Mouse (Mus musculus) right cerebral cortex, postnatal 14 days (tissue): Measurements from ENCODE around the gene Hist2h2ab.
"Not testable (repeated sequence)": the region's sequence is repeated elsewhere in the genome, so short reads cannot be mapped to it uniquely, and the experiment has no call there.

ENCODE experiments used
- DNase-seq: peaks from one replicate; pipeline ENCODE4 v3.0.0; 2022

Hist2h2ab gene

DNA sequence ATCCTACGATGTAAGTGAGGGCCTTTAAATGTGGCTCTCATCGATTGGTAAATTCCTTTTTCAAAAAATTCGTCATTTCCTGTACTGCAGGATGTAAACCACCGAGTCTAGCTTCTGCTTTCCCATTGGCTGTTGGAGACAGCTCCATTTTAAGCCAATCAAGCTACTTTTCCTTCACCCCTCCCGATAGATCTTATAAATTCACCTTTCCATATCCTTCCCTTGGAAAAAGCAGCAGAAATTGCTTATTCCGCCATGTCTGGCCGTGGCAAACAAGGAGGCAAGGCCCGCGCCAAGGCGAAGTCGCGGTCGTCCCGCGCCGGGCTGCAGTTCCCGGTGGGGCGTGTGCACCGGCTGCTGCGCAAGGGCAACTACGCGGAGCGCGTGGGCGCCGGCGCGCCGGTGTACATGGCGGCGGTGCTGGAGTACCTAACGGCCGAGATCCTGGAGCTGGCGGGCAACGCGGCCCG, at the start of gene Hist2h2ab, which contains the start of gene Bola1:
TSS of gene Hist2h2ab (plus strand) at position 205 of the 470 bp plus-strand sequence.
TSS of gene Bola1 (minus strand) at position 49 of the 470 bp plus-strand sequence.
- DNase-seq = peak; percentile 66

- no peak for DNase-seq
Measured at GRCm38 (mm10) chr3:96170276-96170675, 49.4 kb upstream of the Hist2h2ab start.

GRCm38 (mm10) chr3:96170976-96171545, 48.6 kb upstream of the Hist2h2ab start:
- DNase-seq = no peak

DNA sequence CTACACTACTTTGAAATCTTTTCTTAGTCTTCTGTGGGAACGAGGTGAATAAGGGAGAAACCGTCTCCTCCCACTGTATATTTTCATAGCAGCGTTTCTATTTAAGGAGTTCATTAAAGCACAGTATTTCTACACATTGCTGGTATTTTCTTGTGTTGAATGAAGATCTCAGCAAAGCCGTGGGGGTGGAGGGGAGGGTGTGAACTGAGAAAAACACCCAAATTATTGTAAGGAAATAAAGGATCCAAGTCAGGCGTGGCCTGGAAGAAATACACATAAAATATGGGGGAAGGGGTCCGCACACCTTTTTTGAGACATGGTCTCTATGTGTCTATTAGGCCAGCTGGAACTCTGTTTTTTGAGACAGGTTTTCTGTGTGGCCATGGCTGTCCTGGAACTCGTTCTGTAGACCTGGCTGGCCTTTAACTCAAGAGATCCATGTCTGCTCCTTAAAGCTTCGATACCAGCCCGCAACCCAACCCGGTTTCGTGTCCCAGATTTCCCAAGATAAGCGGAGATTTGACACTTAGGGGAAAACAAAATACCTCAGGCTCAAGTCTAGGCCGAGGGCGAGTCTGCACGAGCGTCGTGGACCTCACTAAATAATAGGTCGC, 48.0 kb upstream of the Hist2h2ab start:
- DNase-seq = no peak

DNA sequence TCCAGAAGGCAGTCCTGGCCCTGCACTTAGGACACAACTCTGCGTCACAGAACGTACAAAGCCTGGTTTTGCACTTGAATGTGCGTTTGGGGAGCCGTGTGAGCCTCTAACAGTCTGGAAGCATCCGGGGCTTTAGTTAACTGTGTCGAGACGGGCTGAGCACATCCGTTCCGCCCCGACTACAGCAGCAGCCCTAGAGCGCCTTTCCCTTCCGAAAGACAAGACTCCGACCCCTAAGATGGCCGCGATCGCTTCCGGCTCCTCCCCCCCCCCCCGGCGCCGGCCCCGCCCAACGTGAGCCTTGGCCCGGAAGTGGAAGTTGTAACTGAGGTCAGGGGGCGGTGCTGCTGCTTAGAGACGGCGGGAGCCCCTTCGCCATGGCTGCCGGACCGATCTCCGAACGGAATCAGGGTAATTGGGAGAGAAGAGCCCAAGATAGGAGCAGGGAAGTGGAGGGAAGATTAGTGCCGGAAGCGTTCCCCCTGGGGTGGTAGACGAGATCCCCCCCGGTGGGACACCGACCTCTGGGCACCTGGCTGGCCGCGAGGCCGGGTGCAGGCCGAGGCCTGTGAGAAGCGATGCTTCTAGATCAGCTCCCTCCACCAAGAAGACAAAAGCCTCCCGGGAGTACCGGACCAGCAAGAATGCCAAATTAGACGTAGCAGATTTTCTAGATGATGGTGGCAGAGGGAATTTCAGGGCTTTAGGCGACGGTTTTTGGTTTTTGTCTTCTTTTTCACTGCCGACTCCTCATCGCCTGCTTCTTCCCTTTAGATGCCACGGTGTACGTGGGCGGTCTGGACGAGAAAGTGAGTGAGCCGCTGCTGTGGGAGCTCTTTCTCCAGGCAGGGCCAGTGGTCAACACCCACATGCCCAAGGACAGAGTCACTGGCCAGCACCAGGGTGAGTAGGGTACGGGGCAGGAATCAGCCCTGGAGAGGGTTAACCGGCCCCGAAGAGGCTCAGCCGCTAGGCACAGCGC, 47.2 kb upstream of the Hist2h2ab start, which contains the start of gene Sf3b4:
TSS of gene Sf3b4 (plus strand) at position 136 of the 982 bp plus-strand sequence.
- peak; percentile 80 for DNase-seq

- no peak for DNase-seq
Measured at GRCm38 (mm10) chr3:96173185-96173584, 46.5 kb upstream of the Hist2h2ab start.

DNA sequence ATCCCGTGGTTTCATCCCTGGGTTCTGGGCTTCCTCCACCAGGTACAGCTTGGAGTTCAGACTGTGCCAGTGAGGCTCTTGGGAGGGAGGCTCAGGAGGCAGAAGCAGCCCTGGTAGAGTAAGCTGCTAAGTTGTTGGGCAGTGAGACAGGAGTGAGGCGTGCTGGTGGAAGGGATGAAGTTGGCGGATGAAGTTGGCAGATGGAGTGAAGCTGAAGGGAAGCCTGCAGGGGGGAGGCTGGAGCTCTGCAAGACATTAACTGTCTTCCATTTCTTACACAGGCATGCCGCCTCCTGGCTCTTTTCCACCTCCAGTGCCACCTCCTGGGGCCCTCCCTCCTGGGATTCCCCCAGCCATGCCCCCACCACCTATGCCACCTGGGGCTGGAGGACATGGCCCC, 45.6 kb upstream of the Hist2h2ab start:
- not testable (repeated sequence) for DNase-seq

- DNase-seq = no peak
Measured at GRCm38 (mm10) chr3:96175251-96175650, 44.4 kb upstream of the Hist2h2ab start.

DNA sequence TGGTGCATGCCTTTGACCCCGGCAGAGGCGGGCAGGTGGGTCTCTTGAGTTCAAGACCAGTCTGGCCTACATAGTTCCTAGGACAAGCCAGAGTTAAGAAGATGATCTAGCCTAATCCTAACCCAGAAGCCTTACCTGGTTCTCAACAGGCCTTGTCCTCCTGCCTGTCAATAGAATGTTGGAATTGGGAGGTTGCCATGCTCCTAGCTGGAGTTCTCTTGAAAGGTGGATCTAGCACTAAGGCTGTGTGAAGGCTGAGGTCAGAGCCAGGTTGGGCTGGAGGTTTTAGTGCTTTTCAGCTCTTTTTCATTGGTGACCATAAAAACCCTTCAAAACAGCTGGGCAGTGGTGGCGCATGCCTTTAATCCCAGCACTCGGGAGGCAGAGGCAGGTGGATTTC, 41.2 kb upstream of the Hist2h2ab start:
- DNase-seq = no peak

- DNase-seq = no peak
Measured at GRCm38 (mm10) chr3:96178902-96179301, 40.8 kb upstream of the Hist2h2ab start.

DNA sequence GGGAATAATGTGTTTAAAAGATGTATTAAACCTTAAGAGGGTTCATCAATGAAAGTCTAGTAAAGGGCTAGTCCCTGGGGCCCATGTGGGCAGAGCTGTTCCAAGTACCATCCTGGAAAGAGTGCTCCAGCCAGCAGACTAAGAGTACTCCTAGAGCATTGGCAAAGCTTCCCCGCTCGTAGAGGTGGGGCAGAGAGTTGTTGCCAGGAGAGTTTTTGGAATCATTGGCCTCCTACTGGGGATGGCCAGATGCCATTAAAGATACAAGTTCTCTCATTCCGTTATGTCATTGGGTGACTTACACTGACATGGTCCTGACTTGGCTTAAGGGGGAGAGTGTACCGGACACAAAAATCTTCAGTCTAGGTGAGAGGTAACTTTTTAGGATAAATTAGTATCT, 40.1 kb upstream of the Hist2h2ab start:
- DNase-seq = no peak

DNA sequence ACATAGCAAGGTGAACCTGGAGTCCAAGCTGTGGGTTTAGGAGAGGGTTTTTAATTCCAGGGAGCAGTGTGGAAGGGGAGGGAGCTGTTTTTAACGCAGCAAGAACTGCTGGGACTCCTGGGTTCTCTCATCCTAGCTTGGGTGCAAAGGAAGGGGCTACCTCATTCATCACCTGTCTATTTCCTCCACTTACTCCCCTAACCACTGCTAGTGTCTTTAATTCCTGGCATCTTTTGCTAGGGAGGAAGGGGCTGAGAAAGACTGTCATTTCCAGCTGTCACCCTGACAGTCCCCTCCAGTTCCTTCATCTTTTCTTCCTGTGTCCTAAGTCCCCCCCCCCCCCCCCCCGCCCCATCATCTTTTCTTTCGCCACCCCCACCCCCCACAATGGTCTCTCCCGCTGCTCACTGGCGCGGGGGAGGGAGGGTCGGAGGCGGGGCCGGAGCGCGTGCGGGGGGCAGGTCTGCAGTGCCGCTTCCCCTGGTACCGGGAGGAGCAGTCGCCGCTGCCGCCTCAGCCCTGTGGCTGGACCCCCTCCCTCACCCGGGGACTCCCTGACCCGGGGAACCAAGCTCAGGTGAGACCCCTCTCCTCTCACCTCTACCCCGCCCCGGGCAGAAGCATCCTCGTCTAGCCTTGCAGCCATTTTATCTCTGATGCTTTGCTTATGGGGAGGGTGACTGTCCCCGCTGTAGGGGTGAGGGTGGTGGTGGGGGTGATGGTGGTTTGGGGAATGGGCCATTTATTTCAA, 38.8 kb upstream of the Hist2h2ab start, which contains the start of gene Sv2a:
TSS of gene Sv2a (plus strand) at position 425 of the 751 bp plus-strand sequence.
- peak; percentile 82 for DNase-seq

GRCm38 (mm10) chr3:96181510-96182381, 37.9 kb upstream of the Hist2h2ab start:
- peak; percentile 48 for DNase-seq

- no peak for DNase-seq
Measured at GRCm38 (mm10) chr3:96182382-96182776, 37.3 kb upstream of the Hist2h2ab start.

- no peak for DNase-seq
Measured at GRCm38 (mm10) chr3:96192977-96193376, 26.7 kb upstream of the Hist2h2ab start.

DNA sequence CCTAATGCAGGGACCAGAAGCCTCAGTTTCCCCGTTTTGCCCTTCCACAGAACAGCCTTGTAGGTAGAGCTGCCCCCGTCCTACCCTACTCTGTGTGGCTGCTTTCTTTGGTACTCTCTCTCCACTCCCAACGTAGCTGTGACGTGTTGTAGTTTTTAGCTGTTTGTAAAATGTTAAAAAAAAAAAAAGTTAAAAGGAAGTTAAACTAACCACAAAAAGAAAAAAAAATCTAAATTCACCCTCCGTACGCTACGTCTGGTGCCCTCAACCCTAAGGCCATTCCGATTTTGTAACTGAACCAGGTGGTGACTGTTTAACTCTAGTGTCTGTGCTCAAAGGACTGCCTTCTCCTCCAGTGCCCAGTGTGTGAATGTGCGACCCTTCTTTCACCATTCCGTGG, 24.7 kb upstream of the Hist2h2ab start:
- no peak for DNase-seq

GRCm38 (mm10) chr3:96195616-96196313, 23.9 kb upstream of the Hist2h2ab start:
- no peak for DNase-seq

DNA sequence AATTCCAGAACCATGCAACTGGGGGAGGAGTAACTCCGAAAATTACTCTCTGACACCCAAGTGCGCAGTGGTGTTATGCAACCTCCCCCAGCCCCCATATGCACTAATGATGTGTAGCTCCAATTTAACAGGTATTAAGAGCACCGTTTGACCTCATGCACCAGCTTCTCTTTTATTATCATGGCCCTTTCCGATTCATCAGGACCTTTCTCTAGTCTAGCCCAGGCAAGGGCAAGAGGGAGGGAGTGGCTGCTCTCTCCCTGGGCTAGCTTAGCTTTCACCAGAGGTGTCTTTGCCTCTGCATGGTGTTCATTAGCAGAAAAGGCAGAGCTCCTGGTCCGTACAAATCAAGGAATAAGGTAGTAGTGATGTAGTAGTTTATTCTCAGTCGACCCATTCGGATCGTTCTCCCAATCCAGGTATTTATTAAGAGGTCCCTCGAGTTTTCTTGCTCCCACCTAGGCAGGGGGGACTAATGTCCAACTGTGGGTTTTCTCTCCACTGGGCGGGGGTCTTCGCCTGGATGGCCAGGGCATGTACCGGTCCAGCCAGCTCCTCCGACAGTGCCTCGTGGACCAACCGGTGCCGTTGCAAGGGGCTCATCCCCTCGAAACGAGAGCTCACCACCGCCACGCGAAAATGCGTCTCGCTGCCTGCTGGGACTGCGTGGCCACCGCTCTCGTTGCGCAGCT, 23.1 kb upstream of the Hist2h2ab start:
- DNase-seq = no peak

DNA sequence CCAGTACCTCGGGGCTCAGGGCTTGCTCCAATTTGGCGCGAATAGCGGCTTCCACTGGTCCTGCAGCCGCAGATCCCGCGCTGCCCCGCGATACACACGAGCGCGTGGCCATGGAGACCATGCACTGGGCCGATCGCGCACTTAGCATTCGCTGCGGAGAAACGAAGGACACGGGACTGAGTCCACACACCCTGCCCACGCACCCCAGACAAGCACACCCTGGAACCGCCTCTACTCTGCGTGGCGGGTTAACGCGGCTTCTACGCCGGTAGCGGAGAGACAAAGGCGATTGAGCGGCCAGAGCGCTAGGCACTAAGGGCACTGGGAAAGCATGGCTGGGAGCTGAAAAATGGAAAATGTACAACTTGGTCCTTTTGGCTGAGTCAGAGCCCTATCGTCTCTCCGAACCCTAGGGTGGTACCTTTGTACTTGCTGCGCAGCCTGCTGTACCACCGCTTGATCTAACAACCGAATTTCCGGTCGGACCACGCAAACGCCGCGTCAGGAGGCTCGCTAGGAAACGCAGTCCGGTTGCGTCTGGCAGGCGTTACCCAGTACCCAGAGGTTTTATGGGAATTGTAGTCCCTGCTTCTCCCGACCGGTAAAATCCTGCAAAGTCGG, 22.4 kb upstream of the Hist2h2ab start:
- peak; percentile 91 for DNase-seq

DNA sequence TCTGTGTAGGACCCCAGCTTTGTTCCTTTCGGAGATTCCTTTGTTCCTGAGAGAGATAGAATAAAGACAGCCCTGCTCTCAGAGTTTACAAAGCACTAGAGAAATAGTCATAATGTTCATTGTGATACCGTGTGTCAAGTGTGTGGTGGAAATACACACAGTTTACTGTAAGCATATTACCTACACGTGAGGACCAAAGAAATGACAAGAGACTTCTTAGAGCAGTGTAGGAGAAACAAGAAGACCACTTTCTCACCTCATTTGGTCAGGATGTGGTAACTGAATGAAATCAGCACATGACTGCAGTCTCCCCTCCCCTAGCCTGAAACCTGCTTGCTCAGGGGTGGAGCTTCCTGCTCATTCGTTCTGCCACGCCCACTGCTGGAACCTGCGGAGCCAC, 21.5 kb upstream of the Hist2h2ab start:
- no peak for DNase-seq
